Mouse (Mus musculus) spleen, postnatal 4 days (tissue): ENCODE results near the gene Ermap.

ENCODE experiments used
- DNase-seq, 2 experiments: peaks; one replicate each; pipeline ENCODE4 v3.0.0; 2022; ENCODE audit warnings: low spot score in 2 of 2

Ermap gene

DNA sequence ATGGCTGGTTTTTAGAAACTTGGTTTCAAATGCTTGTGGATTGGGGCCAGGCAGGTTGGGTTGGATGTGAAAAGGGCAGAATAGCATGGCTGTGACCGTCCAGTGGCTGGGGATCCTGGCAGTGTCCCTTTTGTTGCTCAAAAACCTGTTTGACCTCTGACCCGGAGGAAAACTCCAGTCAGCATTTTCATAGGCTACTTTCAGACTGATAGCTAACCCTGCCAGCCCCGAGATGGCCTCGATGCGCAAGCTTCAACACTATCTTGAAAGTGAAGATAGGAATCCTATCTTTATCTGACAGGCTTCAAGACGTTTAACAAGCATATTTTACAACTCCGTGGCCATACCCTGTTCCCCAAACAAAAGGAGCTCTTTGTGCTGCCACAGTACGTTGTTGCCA is 52.5 kb downstream of the Ermap start:
- no peak for DNase-seq

DNA sequence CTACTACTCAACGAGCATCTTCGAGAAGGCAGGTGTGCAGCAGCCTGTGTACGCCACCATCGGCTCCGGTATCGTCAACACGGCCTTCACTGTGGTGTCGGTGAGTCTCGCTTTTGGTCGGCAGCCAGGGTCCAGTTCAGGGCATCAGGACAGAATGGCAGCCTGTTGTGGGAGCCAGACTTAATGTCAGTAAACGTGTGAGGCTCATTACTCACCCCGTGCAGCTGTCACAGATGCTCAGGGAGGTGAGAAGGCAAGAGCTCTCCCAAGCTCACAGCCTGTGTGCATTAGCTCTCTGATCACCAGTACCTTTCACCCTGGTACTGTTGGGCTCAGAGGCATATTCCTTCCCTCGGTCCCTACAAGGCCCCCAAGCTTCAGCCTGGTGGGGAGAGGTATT is 56.0 kb downstream of the Ermap start:
- no peak for DNase-seq

GRCm38 (mm10) chr4:119133306-119133705 is 56.5 kb downstream of the Ermap start:
- DNase-seq, result no peak

- no peak for DNase-seq
Observed at GRCm38 (mm10) chr4:119131189-119131910, 58.5 kb downstream of the Ermap start.

GRCm38 (mm10) chr4:119129096-119129495 is 60.7 kb downstream of the Ermap start:
- DNase-seq, result no peak

DNA sequence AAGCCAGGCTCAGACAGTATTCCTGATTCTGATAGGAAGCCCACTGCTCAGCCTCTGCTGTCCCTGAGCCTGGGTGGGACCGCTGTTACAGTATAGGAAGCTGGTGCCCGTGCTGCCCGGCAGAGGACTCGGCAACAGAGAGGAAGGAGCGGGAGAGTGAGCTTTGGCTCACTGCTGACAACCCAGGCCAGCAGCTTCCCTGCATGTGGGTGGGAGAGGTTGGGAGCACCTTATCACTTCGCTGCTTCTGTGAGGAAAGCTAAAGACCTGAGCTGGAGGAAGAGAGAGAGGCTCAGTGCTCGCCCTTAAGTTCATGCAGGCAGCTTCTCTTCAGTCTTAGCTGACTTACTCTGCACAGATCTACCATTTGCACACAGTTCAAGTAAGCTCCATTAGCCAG is 61.3 kb downstream of the Ermap start:
- DNase-seq, result no peak

- DNase-seq, result peak; percentile 46 to 73
Observed at GRCm38 (mm10) chr4:119127229-119127628, 62.6 kb downstream of the Ermap start.

- no peak for DNase-seq
Observed at GRCm38 (mm10) chr4:119125577-119126270, 64.1 kb downstream of the Ermap start.
